Mouse (Mus musculus): ENCODE measurements at regions not wholly inside any gene's neighbourhood (a gene's known extent, or its start where the extent isn't known, plus 50 kb on each side); places are given as distances from the start of the nearest gene placed in this dataset.
A peak's percentile ranks its signal among the peaks of the same experiment; 100 is the strongest.
"Not testable (repeated sequence)": the region's sequence is repeated elsewhere in the genome, so short reads cannot be mapped to it uniquely, and the experiment has no call there.

- 74% methylated on average over 6 of the region's 6 CpGs for WGBS
- Histone ChIP-seq H3K4me3 (replicated peaks; ENCODE audit: extremely low read depth, low read depth, low read length) (no peak overlapping the region), H3K4me1 (ENCODE audit: control insufficient read depth, insufficient read depth, low read length) (peaks cover 2% of the 10 kb centered on the region; the same call in 1 of the 2 replicates)
- TF ChIP-seq CTCF (IDR thresholded peaks at IDR 0.05; ENCODE audit: insufficient read depth, low read length) (no peak), POLR2A (IDR thresholded peaks at IDR 0.05; ENCODE audit: borderline replicate concordance, extremely low read depth, low read depth, low read length) (no peak)
- DNase-seq = no peak
Observed at GRCm38 (mm10) chr16:49504669-49505068, 194.4 kb upstream of the Ift57 start.

DNA sequence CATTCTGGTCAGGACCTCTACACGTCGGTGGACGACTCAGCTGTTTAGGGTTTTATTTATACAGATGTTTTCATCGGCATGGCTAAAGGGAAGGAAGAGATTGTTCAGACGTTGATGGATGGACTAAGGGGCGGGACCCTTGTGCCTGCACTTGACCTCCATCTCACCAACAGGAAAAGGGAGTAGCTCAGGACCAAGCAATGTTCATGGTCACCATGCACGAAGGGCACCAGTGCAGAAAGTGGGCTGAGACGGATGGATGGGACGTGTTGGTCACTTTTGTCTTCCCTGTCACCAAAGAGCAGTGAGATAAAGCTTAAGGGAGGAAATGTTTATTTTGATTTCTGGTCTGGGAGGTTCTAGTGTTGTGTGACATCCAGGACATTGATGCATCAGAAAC, 193.8 kb upstream of the Ift57 start:
- DNase-seq = peak; percentile 8
- 0 out of 2 replicates have a peak, but pooled peaks have one; percentile 20 for TF ChIP-seq POLR2A (IDR thresholded peaks at IDR 0.05; ENCODE audit: borderline replicate concordance, extremely low read depth, low read depth, low read length)
- no peak for TF ChIP-seq CTCF (IDR thresholded peaks at IDR 0.05; ENCODE audit: insufficient read depth, low read length)
- 46% methylated on average over 9 of the region's 9 CpGs for WGBS

DNA sequence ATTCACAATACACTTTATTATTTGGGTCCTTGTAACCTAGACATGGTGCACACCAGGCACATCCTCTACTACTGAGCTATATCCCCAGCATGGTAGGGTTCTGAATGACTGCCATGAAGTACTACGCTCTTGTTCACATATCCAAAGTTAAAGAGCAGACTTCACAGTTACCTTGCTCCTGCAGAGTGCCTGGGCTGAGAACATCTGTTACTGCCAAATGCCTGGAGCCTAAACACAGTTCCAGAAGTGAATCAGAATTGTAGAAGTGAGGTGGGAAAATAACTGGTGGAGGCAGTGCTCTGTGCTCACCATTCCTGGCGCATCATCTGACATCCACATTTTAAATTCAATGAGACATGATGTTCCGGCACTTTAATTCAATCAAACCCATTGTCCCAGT, 180.2 kb upstream of the Ift57 start:
- TF ChIP-seq POLR2A (IDR thresholded peaks at IDR 0.05; ENCODE audit: borderline replicate concordance, extremely low read depth, low read depth, low read length) (no peak), CTCF (IDR thresholded peaks at IDR 0.05; ENCODE audit: insufficient read depth, low read length) (no peak)
- H3K4me1 ChIP-seq (ENCODE audit: control insufficient read depth, insufficient read depth, low read length) = peaks cover 4% of the 10 kb centered on the region
- 95% methylated on average over 3 of the region's 3 CpGs for WGBS
- no peak overlapping the region for H3K4me3 ChIP-seq (replicated peaks; ENCODE audit: extremely low read depth, low read depth, low read length)
- DNase-seq = no peak

More for the DNA sequence above, 193.8 kb upstream of the Ift57 start:
- Histone ChIP-seq H3K4me3 (replicated peaks; ENCODE audit: extremely low read depth, low read depth, low read length) (no peak overlapping the region), H3K4me1 (ENCODE audit: control insufficient read depth, insufficient read depth, low read length) (peaks cover 2% of the 10 kb centered on the region; the same call in 1 of the 2 replicates)

GRCm38 (mm10) chr16:49520411-49520810, 178.6 kb upstream of the Ift57 start:
- DNase-seq = no peak
- peaks cover 4% of the 10 kb centered on the region for H3K4me1 ChIP-seq (ENCODE audit: control insufficient read depth, insufficient read depth, low read length)
- TF ChIP-seq POLR2A (IDR thresholded peaks at IDR 0.05; ENCODE audit: borderline replicate concordance, extremely low read depth, low read depth, low read length) = no peak
- no peak for TF ChIP-seq CTCF (IDR thresholded peaks at IDR 0.05; ENCODE audit: insufficient read depth, low read length)
- WGBS = 75% methylated on average over 3 of the region's 3 CpGs
- H3K4me3 ChIP-seq (replicated peaks; ENCODE audit: extremely low read depth, low read depth, low read length) = no peak overlapping the region

DNA sequence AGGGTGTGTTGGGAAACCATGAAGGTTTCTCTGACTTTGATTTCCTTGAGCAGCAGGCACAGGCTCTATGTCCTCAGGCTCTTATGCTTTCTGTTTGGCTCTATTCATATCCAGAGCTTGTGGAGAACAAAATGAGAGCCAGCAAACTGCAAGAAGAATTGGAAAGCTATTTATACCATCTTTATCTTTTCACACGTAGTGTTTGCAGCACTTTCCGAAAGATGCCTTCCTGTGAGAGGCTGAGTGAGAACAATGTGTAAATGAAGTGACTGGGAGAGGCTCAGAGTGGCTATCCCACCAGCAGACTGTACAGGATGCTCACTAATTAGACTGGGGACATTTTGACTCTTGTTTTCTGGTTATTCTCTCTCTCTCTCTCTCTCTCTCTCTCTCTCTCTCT, 177.3 kb upstream of the Ift57 start:
- WGBS = 35% methylated on average over 2 of the region's 2 CpGs
- Histone ChIP-seq H3K4me3 (replicated peaks; ENCODE audit: extremely low read depth, low read depth, low read length) (no peak overlapping the region), H3K4me1 (ENCODE audit: control insufficient read depth, insufficient read depth, low read length) (peaks cover 4% of the 10 kb centered on the region)
- TF ChIP-seq POLR2A (IDR thresholded peaks at IDR 0.05; ENCODE audit: borderline replicate concordance, extremely low read depth, low read depth, low read length) = no peak
- no peak for TF ChIP-seq CTCF (IDR thresholded peaks at IDR 0.05; ENCODE audit: insufficient read depth, low read length)
- DNase-seq = no peak

DNA sequence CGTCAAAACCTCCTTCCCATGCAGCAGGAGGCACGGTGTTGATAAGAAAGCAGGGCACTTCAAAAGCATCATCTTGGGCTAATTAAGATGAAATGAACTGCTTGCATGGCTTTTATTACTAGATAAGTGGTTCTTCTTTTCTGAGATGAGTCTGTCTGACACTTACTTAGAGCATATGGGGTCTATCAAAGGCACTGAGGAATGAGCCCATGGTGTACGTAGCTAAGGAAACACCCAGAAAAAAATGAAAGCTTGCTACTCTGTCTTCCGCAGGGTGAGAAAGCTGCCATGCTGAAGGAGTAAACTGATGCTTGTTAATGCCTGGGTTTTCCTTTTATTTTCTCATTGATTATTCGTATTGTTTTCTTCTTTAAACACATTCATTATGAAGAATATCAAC, 176.5 kb upstream of the Ift57 start:
- no peak overlapping the region for H3K4me3 ChIP-seq (replicated peaks; ENCODE audit: extremely low read depth, low read depth, low read length)
- WGBS = 77% methylated on average over 5 of the region's 5 CpGs
- peaks cover 4% of the 10 kb centered on the region for H3K4me1 ChIP-seq (ENCODE audit: control insufficient read depth, insufficient read depth, low read length)
- TF ChIP-seq POLR2A (IDR thresholded peaks at IDR 0.05; ENCODE audit: borderline replicate concordance, extremely low read depth, low read depth, low read length) = no peak
- no peak for TF ChIP-seq CTCF (IDR thresholded peaks at IDR 0.05; ENCODE audit: insufficient read depth, low read length)
- no peak for DNase-seq

GRCm38 (mm10) chr16:49528618-49529017, 170.4 kb upstream of the Ift57 start:
- WGBS = 83% methylated on average over 2 of the region's 2 CpGs
- not testable (repeated sequence) for H3K4me1 ChIP-seq (ENCODE audit: control insufficient read depth, insufficient read depth, low read length); H3K4me3 ChIP-seq (replicated peaks; ENCODE audit: extremely low read depth, low read depth, low read length); DNase-seq

DNA sequence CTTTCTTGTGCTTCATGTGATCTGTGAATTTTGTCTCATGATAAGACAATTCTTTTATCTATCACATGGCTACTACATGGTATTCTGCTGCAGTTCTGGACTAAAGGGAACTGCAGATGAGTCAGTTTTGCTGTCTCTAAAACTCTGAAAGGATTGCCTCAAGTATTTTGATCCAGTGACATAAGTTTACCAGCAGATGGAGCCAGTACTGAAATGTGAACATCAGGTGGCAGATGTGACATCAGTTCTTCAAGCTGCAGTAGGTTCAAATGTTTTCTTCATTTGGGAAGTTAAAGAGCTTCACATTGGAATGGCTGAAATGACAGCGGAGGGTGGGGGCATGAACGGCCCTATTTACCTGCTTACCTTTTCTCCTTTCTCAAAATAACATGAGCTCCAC, 170.0 kb upstream of the Ift57 start:
- no peaks in the 10 kb centered on the region; the same call in none of the 2 replicates for H3K4me1 ChIP-seq (ENCODE audit: control insufficient read depth, insufficient read depth, low read length)
- H3K4me3 ChIP-seq (replicated peaks; ENCODE audit: extremely low read depth, low read depth, low read length) = no peak overlapping the region
- DNase-seq = no peak
- 79% methylated on average over 2 of the region's 2 CpGs for WGBS
- no peak for TF ChIP-seq POLR2A (IDR thresholded peaks at IDR 0.05; ENCODE audit: borderline replicate concordance, extremely low read depth, low read depth, low read length)
- 0 out of 2 replicates have a peak, but pooled peaks have one; percentile 3 for TF ChIP-seq CTCF (IDR thresholded peaks at IDR 0.05; ENCODE audit: insufficient read depth, low read length)

GRCm38 (mm10) chr16:49530051-49530450, 169.0 kb upstream of the Ift57 start:
- no peak overlapping the region for H3K4me3 ChIP-seq (replicated peaks; ENCODE audit: extremely low read depth, low read depth, low read length)
- no peaks in the 10 kb centered on the region; the same call in none of the 2 replicates for H3K4me1 ChIP-seq (ENCODE audit: control insufficient read depth, insufficient read depth, low read length)
- DNase-seq = no peak
- TF ChIP-seq CTCF (IDR thresholded peaks at IDR 0.05; ENCODE audit: insufficient read depth, low read length) = no peak
- WGBS = 72% methylated on average over 5 of the region's 5 CpGs

GRCm38 (mm10) chr16:49532071-49532686, 166.9 kb upstream of the Ift57 start:
- WGBS = 84% methylated on average over 7 of the region's 7 CpGs
- Histone ChIP-seq H3K4me3 (replicated peaks; ENCODE audit: extremely low read depth, low read depth, low read length) (no peak overlapping the region), H3K4me1 (ENCODE audit: control insufficient read depth, insufficient read depth, low read length) (no peaks in the 10 kb centered on the region; the same call in none of the 2 replicates)
- DNase-seq = no peak
- TF ChIP-seq CTCF (IDR thresholded peaks at IDR 0.05; ENCODE audit: insufficient read depth, low read length) (no peak), POLR2A (IDR thresholded peaks at IDR 0.05; ENCODE audit: borderline replicate concordance, extremely low read depth, low read depth, low read length) (no peak)

All from lung, adult 2 months (tissue).